Comparison of ENCODE assay signal across 8 mouse cellular contexts in the genomic region with DNA sequence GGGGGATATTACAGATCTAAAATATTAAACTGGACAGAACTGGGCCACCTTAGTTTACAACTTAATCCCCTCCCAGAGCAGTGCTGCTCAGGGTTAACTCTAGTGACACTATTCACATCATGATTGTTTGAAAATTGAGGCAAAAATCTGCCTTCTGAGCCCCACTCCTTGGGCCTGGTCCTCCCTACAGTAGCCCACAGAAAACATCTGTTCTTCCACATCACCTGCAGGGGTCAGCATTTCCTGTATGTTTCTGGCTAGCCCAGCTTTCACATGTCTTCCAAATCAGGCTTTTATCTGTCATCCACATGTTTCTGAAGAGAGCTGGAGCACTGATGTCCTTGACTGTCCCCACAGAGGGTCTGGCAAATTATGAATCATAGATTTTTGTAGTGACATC.
A peak's percentile ranks its signal among the peaks of the same experiment; 100 is the strongest.
DNase-seq lines count a peak whose midpoint lies in the region; ATAC-seq and TF ChIP-seq lines count a peak whose summit lies in the region.

No protein-coding gene starts in this region.

- H3K27ac ChIP-seq in left cerebral cortex, adult 2 months = no peak overlapping the region
- no peak overlapping the region for H3K27ac ChIP-seq in liver, postnatal 0 days (ENCODE audit: low read depth)
- no peak overlapping the region for H3K27ac ChIP-seq in thymus, adult 2 months (ENCODE audit: control insufficient read depth, insufficient read depth, low read length)
- H3K27ac ChIP-seq in intestine, embryonic 16.5 days (ENCODE audit: low read length) = no peak overlapping the region

- H3K36me3 ChIP-seq in liver, postnatal 0 days (replicated peaks; ENCODE audit: insufficient read depth, low read length) = no peaks in the 10 kb centered on the region
- no peaks in the 10 kb centered on the region for H3K36me3 ChIP-seq in thymus, adult 2 months (ENCODE audit: control insufficient read depth, insufficient read depth, low read length)
- no peaks in the 10 kb centered on the region for H3K36me3 ChIP-seq in intestine, embryonic 16.5 days (ENCODE audit: control insufficient read depth, insufficient read depth, low read length)

- H3K4me2 ChIP-seq in liver, postnatal 0 days (ENCODE audit: low read depth, low read length) = no peak overlapping the region
- H3K4me2 ChIP-seq in intestine, embryonic 16.5 days (ENCODE audit: low read depth, low read length) = no peak overlapping the region

- no peak for TF ChIP-seq POLR2A in thymus, adult 2 months (IDR thresholded peaks at IDR 0.05; ENCODE audit: control insufficient read depth, extremely low read depth, insufficient read depth, low read length, poor library complexity)

- no peak overlapping the region for H3K9ac ChIP-seq in liver, postnatal 0 days (replicated peaks)
- H3K9ac ChIP-seq in intestine, embryonic 16.5 days (ENCODE audit: low read depth, low read length) = no peak overlapping the region

- no peaks in the 10 kb centered on the region for H3K27me3 ChIP-seq in liver, postnatal 0 days (ENCODE audit: insufficient read depth, low read length)
- H3K27me3 ChIP-seq in thymus, adult 2 months (ENCODE audit: control insufficient read depth, insufficient read depth, low read length) = no peaks in the 10 kb centered on the region
- H3K27me3 ChIP-seq in intestine, embryonic 16.5 days (replicated peaks; ENCODE audit: control insufficient read depth, insufficient read depth, low read length) = no peaks in the 10 kb centered on the region

- H3K4me3 ChIP-seq in left cerebral cortex, adult 2 months = no peak overlapping the region
- no peak overlapping the region for H3K4me3 ChIP-seq in liver, postnatal 0 days (ENCODE audit: low read depth, low read length)
- H3K4me3 ChIP-seq in thymus, adult 2 months (ENCODE audit: control insufficient read depth, insufficient read depth, low read length) = no peak overlapping the region
- H3K4me3 ChIP-seq in intestine, embryonic 16.5 days (ENCODE audit: low read length) = no peak overlapping the region

- peak in 1 of 2 experiments; percentile 39 for DNase-seq in left cerebral cortex, adult 2 months (ENCODE audit: extremely low spot score in 1 of 2, low spot score in 2 of 2)
- DNase-seq in left cerebral cortex, adult 8-10 months (ENCODE audit: low spot score in 2 of 2) = no peak
- DNase-seq in Muller cell, postnatal 12 days (ENCODE audit: inconsistent ontology term) = peak; percentile 37
- DNase-seq in embryo, embryonic 10 days (ENCODE audit: low spot score) = peak; percentile 66
- DNase-seq in liver, postnatal 0 days = peak; percentile 18
- no peak for DNase-seq in thymus, adult 2 months
- no peak for DNase-seq in B cell, adult 2 months

- H3K9me3 ChIP-seq in liver, postnatal 0 days (ENCODE audit: low read length) = no peaks in the 10 kb centered on the region
- no peaks in the 10 kb centered on the region for H3K9me3 ChIP-seq in intestine, embryonic 16.5 days (ENCODE audit: control insufficient read depth, low read length)

- intact Hi-C loops in left cerebral cortex, adult 2 months (cut with DNase I) = loop anchor here (2.0 kb wide), 1 partner anchor 548 kb away; no protein-coding TSS in a partner anchor

- TF ChIP-seq CTCF in left cerebral cortex, adult 2 months (IDR thresholded peaks at IDR 0.05) = peak; percentile 56
- peak; percentile 62 for TF ChIP-seq CTCF in liver, postnatal 0 days (IDR thresholded peaks at IDR 0.05; ENCODE audit: low read depth)
- no peak for TF ChIP-seq CTCF in thymus, adult 2 months (IDR thresholded peaks at IDR 0.05; ENCODE audit: borderline replicate concordance, control insufficient read depth, extremely low read depth, insufficient read depth, low read length, poor library complexity)

- no peak for ATAC-seq in liver, postnatal 0 days
- ATAC-seq in intestine, embryonic 16.5 days = no peak

- no peaks in the 10 kb centered on the region for H3K4me1 ChIP-seq in liver, postnatal 0 days (ENCODE audit: insufficient read depth)
- H3K4me1 ChIP-seq in thymus, adult 2 months (replicated peaks; ENCODE audit: control insufficient read depth, insufficient read depth, low read length) = no peaks in the 10 kb centered on the region
- H3K4me1 ChIP-seq in intestine, embryonic 16.5 days (ENCODE audit: control insufficient read depth, insufficient read depth, low read length) = no peaks in the 10 kb centered on the region

- TF ChIP-seq EP300 in liver, postnatal 0 days (IDR thresholded peaks at IDR 0.05; ENCODE audit: low read depth) = no peak

Comparison
In these comparisons a context has a peak if more than half of its experiments do, and no peak if none do; other contexts are left out.
1. DNase-seq: peak in Muller cell, postnatal 12 days (single experiment), embryo, embryonic 10 days (single experiment) and liver, postnatal 0 days (single experiment); none in left cerebral cortex, adult 8-10 months (0 of 2), thymus, adult 2 months (single experiment) and B cell, adult 2 months (0 of 2).